Mouse (Mus musculus): Measurements from ENCODE around the gene Btaf1.

Btaf1 gene

DNA sequence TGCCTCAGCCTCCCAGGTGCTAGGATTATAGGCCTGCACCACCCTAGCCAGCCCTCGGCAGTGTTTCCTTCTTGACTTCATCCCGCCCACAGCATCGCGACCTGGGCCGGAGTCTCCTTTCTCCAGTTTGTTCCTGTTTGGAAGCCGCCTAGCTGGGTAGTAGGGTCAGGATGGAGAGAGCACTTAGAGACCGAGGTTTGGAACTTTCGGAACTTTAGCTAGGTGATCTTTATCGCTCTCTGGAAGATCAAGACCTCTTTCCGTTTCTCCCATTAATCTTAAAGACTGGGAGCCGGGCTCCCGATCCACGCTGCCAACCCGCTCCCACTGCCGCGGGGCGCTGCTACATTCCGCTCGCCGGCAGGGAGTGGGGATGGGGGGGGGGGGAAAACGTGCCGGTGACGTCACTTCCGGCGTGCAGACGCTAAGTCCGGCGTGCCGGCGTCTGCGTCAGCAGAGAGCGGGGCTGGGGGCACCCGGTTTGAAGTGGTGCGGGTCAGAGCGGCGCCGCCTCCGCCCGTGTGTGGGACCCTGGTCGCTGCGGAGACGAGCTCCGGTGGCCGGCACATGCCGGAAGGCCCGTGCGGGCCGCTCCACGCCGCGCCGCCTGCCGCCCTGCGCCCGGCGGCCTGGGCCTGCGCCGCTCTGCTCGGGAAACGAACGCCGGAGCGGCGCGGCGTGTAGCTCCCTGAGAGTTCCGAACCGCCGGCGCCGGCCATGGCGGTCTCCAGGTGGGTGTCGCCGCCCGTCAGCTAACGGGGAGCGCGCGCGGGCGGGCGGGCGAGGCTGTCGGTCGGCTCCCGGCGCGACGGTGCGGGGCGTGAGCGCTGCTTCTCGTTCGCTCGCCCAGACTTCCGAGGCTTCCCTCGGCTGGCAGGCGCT lies at the start of gene Btaf1:
Gene Btaf1 (plus strand): TSS at position 409 of the 882 bp plus-strand sequence.
- peak; percentile 91 for DNase-seq

DNA sequence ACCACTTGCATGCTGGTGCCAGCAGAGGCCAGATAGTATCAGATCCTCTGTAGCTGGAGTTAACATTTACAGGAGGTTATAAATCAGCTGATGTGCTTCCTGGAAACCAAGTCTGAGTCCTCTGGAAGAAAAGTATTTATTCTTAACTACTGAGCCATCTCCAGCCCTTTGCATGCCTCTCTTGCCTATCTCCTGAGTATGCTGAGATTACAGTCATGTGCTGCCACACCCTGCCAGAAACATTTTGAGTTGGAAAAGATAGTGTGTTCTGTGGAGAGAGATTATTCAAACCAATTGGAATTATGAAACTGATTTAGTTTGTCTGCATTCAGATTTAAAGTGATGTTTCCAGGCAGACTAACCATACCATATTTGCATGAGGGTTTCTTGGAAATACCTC lies 48.5 kb upstream of the Btaf1 start:
- no peak for DNase-seq

DNA sequence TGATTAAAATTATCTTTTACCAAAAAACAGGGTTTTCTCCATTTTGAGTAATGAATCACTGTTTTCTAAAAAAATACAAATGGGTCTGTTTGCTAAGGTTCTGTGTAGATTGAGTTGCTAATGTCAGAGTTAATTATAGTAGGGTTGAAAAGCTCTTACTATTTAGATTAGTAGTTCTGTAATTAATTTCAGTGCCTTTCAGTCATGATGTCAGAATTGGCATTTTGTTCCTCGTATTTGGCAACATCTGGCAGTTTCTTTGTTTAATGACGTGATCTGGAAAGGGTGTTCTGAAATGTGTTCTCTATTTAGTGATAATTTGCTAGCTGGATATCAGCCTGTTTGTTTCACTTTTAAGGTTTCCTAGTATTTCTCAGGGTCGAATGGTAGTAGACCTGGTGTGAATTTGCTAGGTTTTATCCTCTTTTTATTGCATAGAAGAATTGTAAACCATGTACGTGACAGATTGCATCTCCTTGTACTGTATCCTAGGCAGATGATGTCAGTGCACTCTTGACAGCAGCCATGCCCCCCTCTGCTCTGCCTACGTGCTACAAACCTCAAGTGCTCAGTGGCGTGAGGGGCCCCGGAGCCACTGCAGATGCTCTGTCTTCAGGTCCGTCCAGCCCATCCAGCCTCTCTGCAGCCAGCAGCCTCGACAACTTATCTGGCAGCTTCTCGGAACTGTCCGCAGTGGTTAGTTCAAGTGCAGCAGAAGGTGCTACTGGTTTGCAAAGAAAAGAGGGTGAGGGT lies 47.0 kb upstream of the Btaf1 start:
- no peak for DNase-seq

DNA sequence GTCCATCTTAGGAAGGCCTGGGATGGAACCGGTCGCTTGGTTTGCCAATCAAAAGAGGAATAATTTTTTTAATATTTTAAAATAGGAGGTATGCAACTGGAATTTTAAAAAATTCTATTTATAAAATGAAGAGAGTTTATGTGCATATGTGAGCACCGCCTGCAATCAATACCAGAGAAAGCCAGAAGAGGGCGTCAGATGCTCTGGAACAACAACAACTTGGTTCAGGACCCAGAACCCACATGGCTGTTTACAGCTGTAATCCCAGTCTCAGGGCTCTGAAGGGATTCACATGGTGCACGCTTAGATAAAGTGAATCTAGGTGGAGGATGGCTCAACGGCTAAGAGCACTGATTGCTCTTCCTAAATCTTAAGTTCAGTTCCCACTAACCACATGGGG lies 42.8 kb upstream of the Btaf1 start:
- DNase-seq, result peak; percentile 57

DNA sequence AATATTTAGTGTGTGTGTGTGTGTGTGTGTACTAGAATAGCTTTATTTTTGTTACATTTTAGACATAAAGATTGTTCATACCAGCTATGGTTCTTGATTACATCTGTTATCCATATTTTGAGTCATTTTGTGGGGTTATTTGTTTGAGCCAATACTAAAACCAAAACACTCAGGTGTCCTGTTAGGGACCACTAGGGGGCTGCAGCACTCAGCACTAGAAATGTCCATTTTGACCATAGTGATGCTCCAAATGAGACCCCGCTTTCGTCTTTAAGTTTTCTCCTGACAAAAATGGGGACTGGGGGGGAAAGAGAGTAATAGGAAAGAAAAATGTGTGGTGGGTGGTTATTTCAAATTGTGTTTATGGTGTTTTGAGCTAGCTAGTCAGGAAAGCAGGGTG lies 39.6 kb upstream of the Btaf1 start:
- no peak for DNase-seq

DNA sequence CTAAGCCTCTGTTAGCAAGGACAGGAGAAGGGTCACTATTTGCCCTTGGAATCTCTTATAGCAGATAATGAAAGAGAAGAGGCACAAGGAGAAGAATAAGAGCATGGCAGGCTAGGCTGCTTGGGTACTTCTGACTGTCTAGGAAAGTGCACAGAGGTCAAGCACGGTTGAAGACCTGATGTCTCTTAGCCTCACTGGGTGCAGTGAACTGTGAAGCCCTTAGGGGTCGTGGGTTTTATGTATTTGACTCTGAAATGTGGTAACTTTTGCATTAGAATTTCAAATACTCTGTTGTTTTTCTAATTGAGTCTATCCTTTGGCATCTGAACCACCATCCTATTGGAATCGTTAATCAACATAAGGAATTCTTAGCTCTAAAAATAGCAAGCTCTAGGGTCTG lies 38.2 kb upstream of the Btaf1 start:
- DNase-seq, result no peak

DNA sequence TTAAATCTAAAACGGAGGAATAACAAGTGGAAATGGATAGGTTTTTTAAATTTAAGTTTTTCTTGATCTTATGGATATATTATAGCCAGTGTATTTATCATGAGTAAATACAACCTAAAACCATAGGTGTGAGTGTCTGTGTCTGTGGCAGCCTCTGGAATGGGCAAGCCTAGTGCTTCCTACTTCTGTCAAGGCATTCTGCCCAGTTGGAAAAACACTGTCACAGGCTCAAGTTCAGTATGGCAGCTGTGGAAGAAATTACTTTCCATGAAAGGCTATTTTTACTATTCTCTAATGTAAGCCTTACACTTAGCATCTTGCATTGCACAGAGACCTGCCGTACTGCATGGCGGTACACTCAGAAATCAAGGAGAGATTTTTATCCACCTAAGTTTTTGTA lies 34.1 kb upstream of the Btaf1 start:
- no peak for DNase-seq

DNA sequence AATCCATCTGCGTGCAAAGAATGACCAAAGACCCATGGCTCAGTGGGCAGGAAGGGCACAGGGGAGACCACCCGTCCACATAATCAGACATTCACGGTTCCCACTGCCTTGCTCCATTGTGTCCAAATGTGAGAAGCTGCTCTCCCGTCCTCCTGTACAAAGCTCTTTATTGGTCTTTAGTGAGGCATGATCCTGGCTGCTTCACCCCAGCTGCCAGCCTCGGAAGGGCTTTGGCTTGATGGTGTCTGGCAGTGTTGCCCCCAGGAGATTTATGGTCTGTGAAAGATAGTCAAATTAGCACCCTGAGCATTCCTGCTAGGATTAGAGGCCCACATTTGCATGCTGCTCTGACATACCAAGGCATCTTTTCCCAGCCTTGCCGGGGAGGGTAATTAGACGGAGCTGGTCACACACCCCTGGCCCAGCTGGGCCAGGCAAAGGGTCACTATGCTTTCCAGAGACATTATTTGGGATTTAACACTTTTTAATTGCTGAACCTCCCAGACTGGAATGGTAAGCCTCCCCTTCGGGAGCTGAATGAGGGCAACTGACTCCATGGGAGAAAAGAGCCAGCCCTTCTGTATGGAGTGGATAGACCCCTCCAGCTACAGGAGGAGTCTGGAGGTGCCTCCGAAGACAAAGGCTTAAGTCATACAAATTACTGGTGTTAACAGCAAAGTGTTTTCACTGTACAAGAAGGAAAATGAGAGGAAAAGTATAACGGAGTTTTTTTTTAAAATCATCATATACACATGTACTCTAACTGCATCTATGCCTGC lies 28.9 kb upstream of the Btaf1 start:
- no peak for DNase-seq

DNA sequence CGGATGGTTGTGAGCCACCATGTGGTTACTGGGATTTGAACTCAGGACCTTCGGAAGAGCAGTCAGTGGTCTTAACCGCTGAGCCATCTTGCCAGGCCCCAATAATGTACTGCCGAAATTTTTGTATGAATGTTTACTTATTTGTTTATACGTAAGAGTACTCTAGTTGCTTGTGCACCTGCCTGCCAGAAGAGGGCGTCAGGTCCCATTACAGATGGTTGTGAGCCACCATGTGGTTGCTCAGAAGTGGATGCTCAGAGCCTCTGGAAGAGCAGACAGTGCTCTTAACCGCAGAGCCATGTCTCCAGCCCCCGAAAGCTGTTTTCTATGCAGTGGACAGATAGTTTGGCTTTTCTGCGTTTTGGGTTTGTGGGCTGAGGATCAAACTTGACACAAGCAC lies 28.1 kb upstream of the Btaf1 start:
- DNase-seq, result peak; percentile 55

DNA sequence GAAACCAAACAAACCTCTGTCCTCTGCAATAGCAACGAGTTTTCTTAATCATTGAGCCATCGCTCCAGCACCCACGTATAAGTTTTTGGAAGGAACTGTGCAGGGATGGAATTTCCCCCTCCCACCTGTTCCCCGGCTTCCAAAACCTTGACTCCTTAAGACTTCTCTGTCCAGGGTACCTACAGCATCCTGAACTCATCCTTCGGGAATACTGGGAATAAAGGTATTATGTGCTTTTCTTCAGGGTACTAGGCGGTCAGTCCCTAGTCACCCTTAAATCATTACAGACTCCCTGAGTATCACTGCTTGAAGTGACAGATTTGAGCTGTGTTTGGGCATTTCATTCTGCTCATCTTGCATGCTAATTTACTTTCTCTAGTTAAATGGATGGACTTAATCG lies 22.5 kb upstream of the Btaf1 start:
- no peak for DNase-seq

DNA sequence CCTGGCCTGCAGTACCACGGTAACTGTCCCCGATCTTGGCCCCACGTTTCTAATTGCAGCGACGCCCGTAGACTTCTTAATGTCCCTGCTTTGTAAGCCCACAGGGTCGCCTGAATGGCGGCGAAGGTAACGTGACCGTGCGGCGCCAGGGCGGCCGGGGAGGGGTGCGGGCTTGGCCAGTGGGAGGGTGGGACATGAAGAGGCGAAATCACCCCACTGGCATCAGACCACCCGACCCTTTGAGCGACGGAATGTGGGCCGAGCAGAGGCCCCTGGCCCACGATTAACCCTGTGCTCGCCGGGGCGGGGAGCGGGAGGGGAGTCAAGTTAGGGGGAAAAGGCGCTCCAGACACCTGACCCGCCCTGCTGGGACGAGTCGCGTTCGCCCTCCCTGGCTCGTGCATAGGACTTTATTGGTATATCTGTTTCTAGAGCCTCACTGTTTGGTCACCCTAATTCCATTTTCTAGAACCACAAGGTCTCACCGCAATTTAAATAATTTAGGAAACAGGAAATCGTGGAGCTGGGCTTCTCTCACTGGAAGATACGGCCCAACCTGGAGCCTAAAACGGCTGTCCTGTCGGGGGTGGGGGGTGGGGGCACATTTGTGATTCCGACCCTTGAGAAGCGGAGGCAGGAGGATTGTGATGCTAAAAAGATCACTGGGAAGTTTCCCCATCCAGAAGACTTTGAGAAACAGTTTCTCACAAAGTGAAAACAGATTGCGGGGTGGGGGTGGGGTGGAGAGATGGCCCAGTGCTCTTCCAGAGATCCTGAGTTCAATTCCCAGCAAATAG lies 21.5 kb upstream of the Btaf1 start:
- peak; percentile 52 for DNase-seq

DNA sequence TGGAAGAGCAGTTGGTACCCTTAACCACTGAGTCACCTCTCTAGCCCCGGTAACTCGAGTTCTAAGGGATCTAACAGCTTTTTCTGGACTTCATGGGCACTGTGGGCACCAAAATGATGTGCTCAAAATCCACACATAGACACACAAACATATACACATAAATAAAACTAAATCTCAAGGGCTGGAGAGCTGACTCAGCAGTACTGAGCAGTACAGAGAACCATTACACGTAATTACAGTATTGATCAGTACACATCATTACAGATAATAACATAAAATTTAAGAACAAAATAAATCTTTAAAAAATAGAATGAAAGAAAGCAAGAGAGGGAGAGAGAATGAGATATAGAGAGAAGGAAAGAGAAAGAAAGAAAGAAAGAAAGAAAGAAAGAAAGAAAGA lies 16.7 kb upstream of the Btaf1 start:
- no peak for DNase-seq

DNA sequence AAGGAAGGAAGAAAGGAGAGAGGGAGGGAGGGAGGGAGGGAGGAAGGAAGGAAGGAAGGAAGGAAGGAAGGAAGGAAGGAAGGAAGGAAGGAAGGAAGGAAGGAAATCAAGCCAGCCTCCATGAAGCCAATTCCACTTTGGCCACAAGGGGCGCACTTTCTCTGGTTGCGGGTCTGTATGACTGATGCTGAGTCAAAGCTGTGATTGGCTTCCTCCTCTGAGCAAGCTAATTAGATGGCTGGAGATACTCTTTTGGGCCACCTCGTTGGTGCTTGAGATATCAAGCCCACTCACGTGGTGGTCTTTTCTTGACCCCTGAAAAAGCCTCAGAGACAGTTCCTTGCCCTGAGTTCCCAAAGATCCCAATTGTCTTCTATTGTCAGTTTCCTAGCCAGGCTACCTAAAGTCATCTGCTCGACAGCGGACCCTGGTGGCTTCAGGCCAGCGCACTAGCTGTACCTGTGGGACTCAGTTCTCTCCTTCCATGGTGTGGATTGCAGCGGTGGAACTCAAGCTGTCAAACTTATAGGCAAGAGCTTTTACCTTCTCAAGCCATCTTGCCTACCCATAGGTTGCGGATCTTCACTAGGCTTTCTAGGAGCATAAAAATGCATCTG lies 16.1 kb upstream of the Btaf1 start:
- peak; percentile 76 for DNase-seq

DNA sequence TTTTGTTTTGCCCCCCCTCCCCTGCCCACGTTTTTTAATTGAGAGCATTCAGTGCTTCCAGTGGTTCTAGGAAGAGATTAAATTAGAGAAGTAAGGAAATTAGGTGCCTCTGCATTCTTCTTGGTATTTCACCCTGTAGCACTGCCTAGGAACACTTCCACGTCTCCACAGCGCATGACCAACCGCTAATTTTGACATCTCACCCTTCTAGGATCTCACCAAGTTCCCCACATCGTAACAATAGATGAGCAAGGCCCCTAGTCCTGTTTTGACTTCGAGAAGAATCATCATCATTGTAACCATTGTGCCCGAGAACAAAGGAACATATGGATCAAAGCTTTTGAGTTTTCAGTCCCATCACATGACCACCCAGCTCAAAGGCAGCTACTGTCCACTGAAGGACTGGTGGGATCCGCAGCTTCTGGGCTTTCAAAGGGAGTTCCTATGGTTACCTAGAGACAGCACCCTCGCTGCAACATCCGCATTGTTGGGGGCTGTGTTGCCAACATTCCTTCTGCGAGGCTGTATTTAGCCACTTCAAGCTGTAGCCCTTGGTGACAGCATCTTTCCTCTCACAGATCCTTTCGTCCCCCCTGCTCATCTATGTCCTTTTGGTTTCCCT lies 15.3 kb upstream of the Btaf1 start:
- no peak for DNase-seq

DNA sequence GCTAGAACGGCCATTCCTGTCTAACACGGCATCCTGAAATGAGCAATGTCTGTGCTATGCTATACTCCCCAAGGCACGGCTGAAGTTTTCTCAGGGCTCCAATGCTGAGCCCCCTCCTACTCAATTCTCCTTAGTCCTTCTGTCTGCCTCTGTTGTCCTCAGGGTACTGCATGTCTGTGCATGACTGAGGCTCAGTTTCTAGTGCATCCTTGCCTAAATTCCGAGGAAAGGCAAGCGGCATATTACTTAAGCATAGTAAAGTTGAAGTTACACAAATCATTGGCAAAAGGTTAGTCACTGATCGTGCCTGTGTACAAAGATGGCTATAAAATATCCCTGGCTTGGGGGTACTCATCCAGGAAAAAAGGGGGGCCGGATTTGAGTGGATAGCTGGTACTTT lies 12.8 kb upstream of the Btaf1 start:
- no peak for DNase-seq

DNA sequence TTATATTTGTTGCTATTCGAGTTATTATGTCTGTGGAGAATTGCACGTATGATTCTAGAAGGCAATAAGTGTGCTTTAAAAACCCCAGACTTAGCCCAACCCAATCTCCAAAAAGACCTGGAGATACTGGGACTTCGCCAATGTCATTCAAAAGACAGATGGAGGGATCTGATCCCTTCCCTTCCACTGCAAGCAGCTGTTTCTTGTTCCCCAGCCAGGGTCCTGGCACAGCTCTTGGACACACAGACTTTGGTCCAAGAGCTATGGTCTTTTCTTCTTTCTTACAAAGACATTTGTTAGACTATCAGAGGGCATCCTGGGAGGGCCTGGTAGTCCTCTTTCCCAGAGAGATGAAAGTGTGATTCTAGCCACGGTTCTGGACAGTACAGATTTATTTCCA lies 9.7 kb upstream of the Btaf1 start:
- no peak for DNase-seq

DNA sequence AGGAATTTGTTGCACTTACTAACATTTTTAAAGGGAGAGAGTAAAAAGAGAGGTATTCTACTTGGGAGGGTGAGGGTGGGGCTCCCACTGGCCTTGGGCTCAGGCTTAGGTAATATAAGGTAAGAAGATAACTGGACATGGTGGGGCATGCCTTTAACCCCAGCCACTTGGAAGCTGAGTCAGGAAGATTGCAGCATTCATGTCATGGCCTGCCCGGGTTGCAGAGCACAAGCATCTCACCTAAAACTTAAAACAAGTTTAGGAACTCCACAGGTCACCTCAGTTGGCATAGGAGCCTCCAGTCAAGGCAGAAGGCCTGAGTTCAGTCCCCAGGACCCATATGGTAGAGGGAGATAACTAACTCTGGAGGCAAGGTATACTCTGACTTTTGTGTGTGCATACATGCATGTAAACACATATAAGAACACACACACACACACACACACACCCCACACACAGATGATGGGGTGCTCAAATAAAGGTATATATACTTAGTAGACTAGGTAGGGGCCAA lies 8.9 kb upstream of the Btaf1 start:
- DNase-seq, result no peak

DNA sequence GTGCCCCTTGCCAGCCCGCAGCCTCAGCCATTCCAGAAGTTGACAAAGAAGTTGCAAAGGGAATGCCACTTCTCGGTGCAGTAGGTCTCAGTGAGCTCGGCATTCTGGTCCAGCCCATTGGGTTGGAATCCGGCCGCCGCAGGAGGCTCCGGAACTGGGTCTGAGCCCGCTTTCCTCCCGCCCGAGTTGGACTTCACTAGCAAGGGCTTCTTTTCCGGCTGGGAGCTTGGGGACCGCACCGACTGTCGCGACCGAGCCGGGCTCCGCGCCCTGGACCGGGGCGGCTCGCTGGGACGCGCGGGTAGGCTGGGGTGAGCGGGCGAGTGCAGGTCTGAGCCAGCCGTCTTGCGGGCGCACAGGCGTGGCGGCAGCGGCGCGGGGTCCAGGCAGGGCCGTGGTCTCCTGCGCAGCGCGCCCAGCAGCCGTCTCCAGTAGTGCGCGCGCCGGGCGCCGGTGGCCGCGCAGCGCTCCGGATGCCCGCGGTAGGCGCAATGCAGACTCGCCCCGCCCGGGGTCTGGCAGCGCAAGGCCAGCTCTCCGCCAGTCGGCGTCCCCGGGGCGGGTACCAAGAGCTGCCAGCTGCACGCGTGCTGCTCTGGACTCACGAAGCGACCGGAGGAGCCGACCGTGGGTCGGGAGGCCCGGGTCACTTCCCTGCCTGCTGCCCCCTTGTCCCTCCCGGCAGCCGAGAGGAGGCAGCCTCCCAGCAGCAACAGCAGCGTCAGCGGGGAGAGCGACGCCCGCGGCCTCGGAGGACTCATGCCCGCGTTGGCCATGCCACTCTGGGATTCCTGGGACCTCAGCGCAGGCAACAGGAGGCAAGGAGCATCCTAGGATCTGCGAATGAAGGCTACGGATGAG lies 7.2 kb upstream of the Btaf1 start:
- DNase-seq, result peak; percentile 88

DNA sequence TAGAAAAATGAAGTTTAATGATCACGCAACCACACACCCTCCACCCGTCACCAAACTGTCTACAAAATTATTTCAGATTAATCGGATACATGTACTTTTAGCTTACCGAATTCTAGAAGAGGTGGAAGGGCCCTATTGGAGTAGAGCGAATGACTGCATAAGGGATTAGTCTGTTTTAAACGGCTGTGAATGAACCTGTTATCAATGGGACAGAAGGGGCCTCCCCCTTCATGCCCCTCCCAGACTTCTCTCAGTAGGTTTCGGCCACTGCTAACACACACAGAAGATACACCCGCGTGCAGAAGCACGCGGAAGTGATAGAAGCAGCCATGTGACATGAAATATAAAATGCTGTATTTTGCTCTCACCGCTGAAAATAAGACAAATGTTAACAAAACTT lies 6.4 kb upstream of the Btaf1 start, which contains the start of gene Fgfbp3:
Gene Fgfbp3 (minus strand): TSS at position 150 of the 400 bp plus-strand sequence.
- DNase-seq, result no peak

DNA sequence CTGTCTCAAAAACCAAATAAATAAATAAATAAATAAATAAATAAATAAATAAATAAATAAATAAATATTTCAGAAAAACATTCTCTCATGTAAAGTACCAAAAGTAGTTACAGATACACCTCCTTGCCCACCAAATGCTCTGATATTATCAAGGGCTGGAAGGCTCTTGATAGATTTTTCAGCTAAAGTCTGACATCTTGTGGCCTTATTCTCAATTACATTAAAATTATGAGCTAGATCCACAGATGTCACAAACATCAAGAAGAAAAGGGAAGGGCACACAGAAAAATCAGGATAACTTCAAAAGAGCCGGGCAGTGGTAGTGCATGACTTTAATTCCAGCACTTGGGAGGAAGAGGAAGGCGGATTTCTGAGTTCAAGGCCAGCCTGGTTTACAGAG lies 3.9 kb upstream of the Btaf1 start:
- no peak for DNase-seq
